In genomic region chr11:50681940-50682339, GRCm38 (mm10) we compare ENCODE assay signal across 22 mouse cellular contexts.
DNase-seq lines count a peak whose midpoint lies in the region; ATAC-seq and TF ChIP-seq lines count a peak whose summit lies in the region.
"Had no signal": no experiment of that assay in that cellular context is flagged by ENCODE, and none has a peak within 500 bp of the region (broad histone marks: within the 10 kb centered on the region; RNA-seq: fewer than 3 reads in every experiment).

No protein-coding gene starts in this region.

- TF ChIP-seq POLR2A in heart, adult 2 months (IDR thresholded peaks at IDR 0.05; ENCODE audit: insufficient read depth, low read depth, low read length), result no peak

- no peak for TF ChIP-seq EP300 in heart, adult 2 months (IDR thresholded peaks at IDR 0.05; ENCODE audit: insufficient read depth, low read depth, low read length)

- H3K79me2 ChIP-seq in heart, adult 2 months (replicated peaks; ENCODE audit: control insufficient read depth, insufficient read depth, low read length), result no peaks in the 10 kb centered on the region

- 82% methylated on average over 7 of the region's 7 CpGs for WGBS in forebrain, embryonic 11.5 days
- 93% methylated on average over 7 of the region's 7 CpGs for WGBS in forebrain, embryonic 12.5 days
- 61% methylated on average over 7 of the region's 7 CpGs for WGBS in heart, adult 2 months
- 87% methylated on average over 7 of the region's 7 CpGs for WGBS in heart, embryonic 11.5 days (ENCODE audit: insufficient replicate concordance)
- WGBS in embryonic facial prominence, embryonic 14.5 days, result 63% methylated on average over 7 of the region's 7 CpGs

- ATAC-seq in forebrain, embryonic 11.5 days (replicated peaks; ENCODE audit: low FRiP score), result no peak
- ATAC-seq in forebrain, embryonic 12.5 days (ENCODE audit: low FRiP score), result no peak
- ATAC-seq in heart, embryonic 11.5 days (replicated peaks; ENCODE audit: insufficient number of reproducible peaks, low FRiP score, low TSS enrichment), result no peak
- no peak for ATAC-seq in embryonic facial prominence, embryonic 14.5 days (ENCODE audit: low read depth)
- ATAC-seq: forebrain, embryonic 16.5 days; midbrain, embryonic 13.5 days had no signal

- H3K36me3 ChIP-seq in forebrain, embryonic 11.5 days (ENCODE audit: control insufficient read depth, insufficient read depth, low read length), result no peaks in the 10 kb centered on the region
- no peaks in the 10 kb centered on the region for H3K36me3 ChIP-seq in forebrain, embryonic 12.5 days (replicated peaks)
- H3K36me3 ChIP-seq in heart, adult 2 months (ENCODE audit: control insufficient read depth, insufficient read depth, low read length), result no peaks in the 10 kb centered on the region
- no peaks in the 10 kb centered on the region for H3K36me3 ChIP-seq in heart, embryonic 11.5 days (ENCODE audit: control insufficient read depth, insufficient read depth, low read length)
- no peaks in the 10 kb centered on the region for H3K36me3 ChIP-seq in embryonic facial prominence, embryonic 14.5 days (ENCODE audit: control insufficient read depth, insufficient read depth, low read length)
- H3K36me3 ChIP-seq: hindbrain, embryonic 15.5 days; limb, embryonic 15.5 days; midbrain, embryonic 13.5 days; stomach, embryonic 15.5 days had no signal

- no peaks in the 10 kb centered on the region for H3K4me1 ChIP-seq in forebrain, embryonic 11.5 days (replicated peaks; ENCODE audit: control insufficient read depth, insufficient read depth, low read length)
- H3K4me1 ChIP-seq in forebrain, embryonic 12.5 days, result no peaks in the 10 kb centered on the region; the same call in 1 of the 2 replicates
- H3K4me1 ChIP-seq in heart, adult 2 months (ENCODE audit: control insufficient read depth, insufficient read depth, low read length), result peaks cover 5% of the 10 kb centered on the region
- no peaks in the 10 kb centered on the region for H3K4me1 ChIP-seq in heart, embryonic 11.5 days (ENCODE audit: control insufficient read depth, insufficient read depth, low read length)
- H3K4me1 ChIP-seq in embryonic facial prominence, embryonic 14.5 days (ENCODE audit: control insufficient read depth, insufficient read depth, low read length), result 0 out of 2 replicates have a peak, but pooled peaks cover 5% of the 10 kb centered on the region
- H3K4me1 ChIP-seq: limb, embryonic 15.5 days; megakaryocyte, embryonic 14.5 days; midbrain, embryonic 13.5 days; stomach, embryonic 15.5 days had no signal

- no peak overlapping the region for H3K27ac ChIP-seq in forebrain, embryonic 11.5 days (ENCODE audit: low read depth, low read length)
- H3K27ac ChIP-seq in forebrain, embryonic 12.5 days, result no peak overlapping the region
- peak overlapping the region; percentile 38 for H3K27ac ChIP-seq in heart, adult 2 months
- H3K27ac ChIP-seq in heart, embryonic 11.5 days (ENCODE audit: low read depth, low read length), result no peak overlapping the region
- no peak overlapping the region for H3K27ac ChIP-seq in embryonic facial prominence, embryonic 14.5 days (replicated peaks; ENCODE audit: low read depth, low read length)
- H3K27ac ChIP-seq: hindbrain, embryonic 15.5 days; limb, embryonic 15.5 days; liver, embryonic 14.5 days; midbrain, embryonic 13.5 days; stomach, embryonic 15.5 days had no signal

- H3K4me2 ChIP-seq in forebrain, embryonic 11.5 days (ENCODE audit: low read depth, low read length, severe bottlenecking), result no peak overlapping the region
- no peak overlapping the region for H3K4me2 ChIP-seq in forebrain, embryonic 12.5 days
- H3K4me2 ChIP-seq in heart, embryonic 11.5 days, result no peak overlapping the region
- H3K4me2 ChIP-seq in embryonic facial prominence, embryonic 14.5 days (ENCODE audit: low read depth, low read length), result no peak overlapping the region
- H3K4me2 ChIP-seq: hindbrain, embryonic 15.5 days; limb, embryonic 15.5 days; lung, embryonic 14.5 days; midbrain, embryonic 13.5 days; stomach, embryonic 15.5 days had no signal

- peak; percentile 11 for DNase-seq in forebrain, embryonic 11.5 days (ENCODE audit: low spot score)
- DNase-seq in heart, adult 2 months, result peak in 1 of 2 experiments; percentile 48
- DNase-seq in embryonic facial prominence, embryonic 14.5 days (ENCODE audit: low spot score), result peak; percentile 29
- peak; percentile 43 to 45 for DNase-seq in heart, postnatal 10 days
- DNase-seq in layer of hippocampus, adult 18-20 months (ENCODE audit: low spot score in 2 of 2), result no peak
- no peak for DNase-seq in embryo, embryonic 11 days
- DNase-seq: adrenal gland, postnatal 14 days; cerebellum, adult 8-10 months; left cerebral cortex, postnatal 4 days; lung, embryonic 14.5 days; lung, postnatal 36 days; thymus, postnatal 25 days had no signal

- H3K27me3 ChIP-seq in forebrain, embryonic 11.5 days (ENCODE audit: control insufficient read depth, insufficient read depth, low read length), result no peaks in the 10 kb centered on the region
- no peaks in the 10 kb centered on the region for H3K27me3 ChIP-seq in forebrain, embryonic 12.5 days
- no peaks in the 10 kb centered on the region for H3K27me3 ChIP-seq in heart, adult 2 months (ENCODE audit: control insufficient read depth, insufficient read depth, low read length)
- H3K27me3 ChIP-seq in heart, embryonic 11.5 days (ENCODE audit: control insufficient read depth, insufficient read depth, low read length), result peaks cover 3% of the 10 kb centered on the region; the same call in 1 of the 2 replicates
- no peaks in the 10 kb centered on the region for H3K27me3 ChIP-seq in embryonic facial prominence, embryonic 14.5 days (replicated peaks; ENCODE audit: control insufficient read depth, insufficient read depth, low read length)
- H3K27me3 ChIP-seq: hindbrain, embryonic 15.5 days; limb, embryonic 15.5 days; megakaryocyte, embryonic 14.5 days; midbrain, embryonic 13.5 days; stomach, embryonic 15.5 days had no signal

- TF ChIP-seq CTCF in heart, adult 2 months (IDR thresholded peaks at IDR 0.05), result no peak

- no peak overlapping the region for H3K4me3 ChIP-seq in forebrain, embryonic 11.5 days (ENCODE audit: low read depth, low read length)
- no peak overlapping the region for H3K4me3 ChIP-seq in forebrain, embryonic 12.5 days (replicated peaks)
- H3K4me3 ChIP-seq in heart, adult 2 months, result no peak overlapping the region
- H3K4me3 ChIP-seq in heart, embryonic 11.5 days (ENCODE audit: low read depth, low read length), result no peak overlapping the region
- no peak overlapping the region for H3K4me3 ChIP-seq in embryonic facial prominence, embryonic 14.5 days (ENCODE audit: low read depth, low read length)
- H3K4me3 ChIP-seq: erythroblast, embryonic 14.5 days; hindbrain, embryonic 15.5 days; limb, embryonic 15.5 days; megakaryocyte, embryonic 14.5 days; midbrain, embryonic 13.5 days; stomach, embryonic 15.5 days had no signal

- intact Hi-C loops in heart, adult 2 months (cut with DNase I), result no loop called here
- intact Hi-C loops in heart, postnatal 10 days (cut with DNase I), result no loop called here

- no peaks in the 10 kb centered on the region for H3K9me3 ChIP-seq in forebrain, embryonic 11.5 days (ENCODE audit: control insufficient read depth, low read length)
- H3K9me3 ChIP-seq in forebrain, embryonic 12.5 days, result no peaks in the 10 kb centered on the region
- no peaks in the 10 kb centered on the region for H3K9me3 ChIP-seq in heart, embryonic 11.5 days (replicated peaks; ENCODE audit: control insufficient read depth, low read length)
- no peaks in the 10 kb centered on the region for H3K9me3 ChIP-seq in embryonic facial prominence, embryonic 14.5 days (ENCODE audit: control insufficient read depth, low read length)
- H3K9me3 ChIP-seq: hindbrain, embryonic 15.5 days; limb, embryonic 15.5 days; midbrain, embryonic 13.5 days; stomach, embryonic 15.5 days had no signal

- no peak overlapping the region for H3K9ac ChIP-seq in forebrain, embryonic 11.5 days (ENCODE audit: low read length)
- no peak overlapping the region for H3K9ac ChIP-seq in forebrain, embryonic 12.5 days
- H3K9ac ChIP-seq in heart, adult 2 months (ENCODE audit: low read depth, low read length), result no peak overlapping the region
- H3K9ac ChIP-seq in heart, embryonic 11.5 days (ENCODE audit: low read depth, low read length), result no peak overlapping the region
- no peak overlapping the region for H3K9ac ChIP-seq in embryonic facial prominence, embryonic 14.5 days (ENCODE audit: low read depth, low read length)
- H3K9ac ChIP-seq: hindbrain, embryonic 15.5 days; limb, embryonic 15.5 days; liver, embryonic 14.5 days; lung, embryonic 14.5 days; midbrain, embryonic 13.5 days; stomach, embryonic 15.5 days had no signal

Comparison
In these comparisons a context has a peak if more than half of its experiments do, and no peak if none do; other contexts are left out.
1. DNase-seq: peak in forebrain, embryonic 11.5 days (single experiment), embryonic facial prominence, embryonic 14.5 days (single experiment) and heart, postnatal 10 days (2 of 2); none in layer of hippocampus, adult 18-20 months (0 of 2) and embryo, embryonic 11 days (single experiment).